Mouse (Mus musculus) myocyte (in vitro differentiated cells): ENCODE measurements at regions not wholly inside any gene's neighbourhood (a gene's known extent, or its start where the extent isn't known, plus 50 kb on each side); places are given as distances from the start of the nearest gene placed in this dataset.

Experiments
- CEBPB ChIP-seq: IDR thresholded peaks from 2 replicates; pipeline ENCODE4 v1.6.1; 2011; ENCODE audit warnings: mild to moderate bottlenecking, moderate library complexity; ENCODE audit not compliant: poor library complexity, insufficient read depth, severe bottlenecking
- MAX ChIP-seq: IDR thresholded peaks from one replicate; pipeline ENCODE4 v1.6.1; 2011; ENCODE audit warnings: low read depth, mild to moderate bottlenecking, control low read depth
- MYOD1 ChIP-seq, 3 experiments: IDR thresholded peaks; one replicate each; pipeline ENCODE4 v1.6.1; 2011; ENCODE audit warnings: control low read depth in 2 of 3, low read depth in 2 of 3, mild to moderate bottlenecking in 2 of 3, moderate library complexity in 1 of 3; ENCODE audit not compliant: insufficient read length in 2 of 3, control insufficient read depth in 1 of 3
- POLR2A ChIP-seq: IDR thresholded peaks from one replicate; pipeline ENCODE4 v1.6.1; 2011; ENCODE audit warnings: low read depth, mild to moderate bottlenecking, control low read depth, moderate library complexity; ENCODE audit not compliant: insufficient read length
- REST ChIP-seq: IDR thresholded peaks from one replicate; pipeline ENCODE4 v1.6.1; 2011; ENCODE audit warnings: mild to moderate bottlenecking, control low read depth, moderate library complexity; ENCODE audit not compliant: insufficient read depth, insufficient read length
- TCF12 ChIP-seq: IDR thresholded peaks from one replicate; pipeline ENCODE4 v1.6.1; 2011; ENCODE audit warnings: mild to moderate bottlenecking, control low read depth; ENCODE audit not compliant: poor library complexity, insufficient read depth, severe bottlenecking
- TCF3 ChIP-seq: IDR thresholded peaks from one replicate; pipeline ENCODE4 v1.6.1; 2011; ENCODE audit warnings: low read depth, control low read depth; ENCODE audit not compliant: insufficient read length
- USF1 ChIP-seq: IDR thresholded peaks from one replicate; pipeline ENCODE4 v1.6.1; 2011; ENCODE audit warnings: low read depth, mild to moderate bottlenecking, control low read depth, moderate library complexity

GRCm38 (mm10) chr5:120358084-120358690 is 73.3 kb upstream of the Lhx5 start:
- no peak for TF ChIP-seq POLR2A
- TF ChIP-seq REST = no peak
- no peak for TF ChIP-seq USF1
- TF ChIP-seq TCF3 = no peak
- no peak for TF ChIP-seq MYOD1 (IDR thresholded peaks at IDR 0.05; ENCODE audit: control insufficient read depth in 1 of 3, insufficient read length in 2 of 3, low read depth in 2 of 3)
- TF ChIP-seq CEBPB = no peak
- TF ChIP-seq TCF12 = no peak
- no peak for TF ChIP-seq MAX
